Mouse (Mus musculus) olfactory bulb, adult 2 months (tissue): Measurements from ENCODE around the gene Gm20878.
"Not testable (repeated sequence)": the region's sequence is repeated elsewhere in the genome, so short reads cannot be mapped to it uniquely, and the experiment has no call there.

Experiments used
- CTCF ChIP-seq: fragments of 200-500 bp; IDR thresholded peaks from 2 replicates; pipeline ENCODE4 v1.5.1; 2012; ENCODE audit warnings: low read depth, mild to moderate bottlenecking, low read length, moderate library complexity; ENCODE audit not compliant: insufficient read depth
- POLR2A ChIP-seq: fragments of 200-500 bp; IDR thresholded peaks from 2 replicates; pipeline ENCODE4 v1.6.1; 2012; ENCODE audit warnings: mild to moderate bottlenecking, low read depth, low read length, moderate library complexity; ENCODE audit not compliant: insufficient read depth

DNA sequence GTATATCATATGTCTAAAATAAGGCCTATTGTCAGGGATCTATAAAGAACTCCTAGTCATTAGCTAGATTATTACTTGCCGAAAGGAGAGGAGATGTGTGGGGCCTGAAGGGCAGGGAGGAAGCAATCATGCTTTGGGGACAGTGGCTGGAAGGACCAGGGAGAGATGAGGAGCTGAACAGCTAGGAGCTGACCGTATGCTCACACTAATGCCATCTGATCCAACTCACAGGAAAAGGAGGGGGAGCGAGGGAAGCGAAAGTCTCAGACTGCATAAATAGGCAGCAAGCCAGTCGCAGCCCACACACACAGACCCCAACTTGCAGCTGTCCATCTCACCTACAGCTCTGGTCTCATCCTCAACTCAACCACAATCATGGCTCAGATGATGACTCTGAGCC, 38.1 kb upstream of the Gm20878 start, which contains the start of gene Gm21541:
- not testable (repeated sequence) for TF ChIP-seq POLR2A, CTCF
